Mouse (Mus musculus) olfactory bulb, adult 2 months (tissue): ENCODE measurements around the gene Pcbp4.

ENCODE experiments used
- CTCF ChIP-seq: fragments of 200-500 bp; IDR thresholded peaks from 2 replicates; pipeline ENCODE4 v1.5.1; 2012; ENCODE audit warnings: low read depth, mild to moderate bottlenecking, low read length, moderate library complexity; ENCODE audit not compliant: insufficient read depth
- POLR2A ChIP-seq: fragments of 200-500 bp; IDR thresholded peaks from 2 replicates; pipeline ENCODE4 v1.6.1; 2012; ENCODE audit warnings: mild to moderate bottlenecking, low read depth, low read length, moderate library complexity; ENCODE audit not compliant: insufficient read depth

- TF ChIP-seq CTCF = no peak
- TF ChIP-seq POLR2A = no peak
These were observed 12.6 kb downstream of the Pcbp4 start, which contains the start of gene Gpr62 for GRCm38 (mm10) chr9:106465571-106466200.
